Mouse (Mus musculus) cerebellum, adult 2 months (tissue): ENCODE measurements around the gene Hnrnpll.

Experiments
- CTCF ChIP-seq: fragments of 200-500 bp; IDR thresholded peaks from 2 replicates; pipeline ENCODE4 v1.5.1; 2011; ENCODE audit warnings: low read depth, mild to moderate bottlenecking, control low read depth, low read length, moderate library complexity, borderline replicate concordance; ENCODE audit not compliant: insufficient read depth
- POLR2A ChIP-seq: fragments of 200-500 bp; IDR thresholded peaks from 2 replicates; pipeline ENCODE4 v1.6.1; 2011; ENCODE audit warnings: low read length, control low read depth, borderline replicate concordance; ENCODE audit not compliant: insufficient read depth

- TF ChIP-seq CTCF: peak; percentile 54
- TF ChIP-seq POLR2A: no peak
Measured at GRCm38 (mm10) chr17:80048230-80048629, 13.9 kb downstream of the Hnrnpll start.
